Mouse (Mus musculus) urinary bladder, postnatal 25 days (tissue): Measurements from ENCODE around the gene Dph3.

Experiments
- DNase-seq: peaks from one replicate; pipeline ENCODE4 v3.0.0; 2022; ENCODE audit warnings: low spot score

Gene Dph3

GRCm38 (mm10) chr14:32084761-32085485 lies 606 bp downstream of the Dph3 start, which contains the start of gene Oxnad1:
Gene Oxnad1 (plus strand): TSS chr14:32085374.
- no peak for DNase-seq

GRCm38 (mm10) chr14:32083466-32083865 lies 2.1 kb downstream of the Dph3 start:
- no peak for DNase-seq

- DNase-seq: no peak
Measured at GRCm38 (mm10) chr14:32082891-32083290, 2.6 kb downstream of the Dph3 start.

DNA sequence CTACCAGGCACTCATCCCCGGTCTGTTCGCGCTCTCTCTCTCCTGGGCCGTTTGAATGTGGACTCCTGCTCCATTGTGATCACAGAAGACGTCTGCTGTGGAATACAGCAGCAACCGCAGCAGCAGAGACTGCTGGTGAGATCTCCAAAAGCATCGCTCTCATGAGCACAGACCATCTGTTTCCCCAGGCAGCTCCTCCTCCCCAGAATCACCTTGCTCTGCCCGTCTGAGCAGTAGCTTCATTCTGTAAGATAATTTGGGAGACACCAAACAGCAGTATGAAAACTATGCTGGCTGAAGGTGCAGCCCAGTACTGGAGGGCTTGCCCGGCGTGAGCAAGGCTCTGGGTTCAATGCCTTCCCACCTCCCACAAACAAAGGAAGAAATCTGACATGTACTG lies 4.5 kb downstream of the Dph3 start:
- no peak for DNase-seq

GRCm38 (mm10) chr14:32076896-32077575 lies 8.5 kb downstream of the Dph3 start:
- peak; percentile 70 for DNase-seq

GRCm38 (mm10) chr14:32073901-32074300 lies 11.6 kb downstream of the Dph3 start:
- DNase-seq: no peak

GRCm38 (mm10) chr14:32073211-32073685 lies 12.3 kb downstream of the Dph3 start:
- no peak for DNase-seq

- no peak for DNase-seq
Measured at GRCm38 (mm10) chr14:32072807-32073206, 12.7 kb downstream of the Dph3 start.

DNA sequence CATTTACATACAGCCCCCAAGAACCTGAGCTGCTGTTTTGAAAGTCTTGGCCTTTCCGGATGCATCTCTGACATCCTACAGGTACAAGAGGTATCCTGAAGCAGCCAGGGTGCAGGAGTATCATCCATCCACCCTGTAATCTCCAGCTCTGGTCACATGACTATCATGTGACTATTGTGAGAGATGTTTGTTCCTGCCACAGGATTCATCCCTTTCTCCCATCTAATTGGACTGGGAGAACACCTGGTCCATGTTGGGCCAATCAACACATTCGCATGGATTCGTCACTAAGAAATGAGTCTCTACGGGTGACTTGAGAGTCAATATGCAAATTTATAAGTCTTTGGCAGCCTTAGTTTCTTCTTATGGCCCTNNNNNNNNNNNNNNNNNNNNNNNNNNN lies 24.1 kb downstream of the Dph3 start:
- DNase-seq: no peak

- DNase-seq: no peak
Measured at GRCm38 (mm10) chr14:32057664-32058063, 27.9 kb downstream of the Dph3 start.

GRCm38 (mm10) chr14:32056675-32057074 lies 28.9 kb downstream of the Dph3 start:
- no peak for DNase-seq

DNA sequence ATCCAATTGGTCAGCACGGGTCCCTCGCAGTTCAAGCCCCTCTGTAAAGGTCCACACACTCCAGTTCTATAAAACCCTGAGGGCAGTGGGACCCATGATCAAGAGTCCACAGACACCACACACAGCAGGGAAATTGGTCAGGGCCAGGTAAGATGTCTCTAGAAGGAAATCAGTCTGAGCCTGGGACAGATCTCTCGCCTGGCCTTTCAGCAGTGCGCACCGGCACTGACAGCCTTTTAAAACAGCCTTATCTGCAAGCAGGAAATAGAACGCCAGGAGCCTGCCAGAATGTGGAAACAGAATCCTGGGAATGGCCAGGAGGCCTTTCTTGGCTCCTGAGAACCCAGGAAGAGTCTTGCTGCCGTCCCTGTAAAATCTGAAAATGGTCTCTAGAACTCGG lies 29.7 kb downstream of the Dph3 start:
- no peak for DNase-seq

- no peak for DNase-seq
Measured at GRCm38 (mm10) chr14:32054788-32055187, 30.7 kb downstream of the Dph3 start.

- DNase-seq: no peak
Measured at GRCm38 (mm10) chr14:32053895-32054294, 31.6 kb downstream of the Dph3 start.

- DNase-seq: no peak
Measured at GRCm38 (mm10) chr14:32050171-32050570, 35.4 kb downstream of the Dph3 start.

- no peak for DNase-seq
Measured at GRCm38 (mm10) chr14:32046357-32046756, 39.2 kb downstream of the Dph3 start.

GRCm38 (mm10) chr14:32042108-32042507 lies 43.4 kb downstream of the Dph3 start:
- no peak for DNase-seq

DNA sequence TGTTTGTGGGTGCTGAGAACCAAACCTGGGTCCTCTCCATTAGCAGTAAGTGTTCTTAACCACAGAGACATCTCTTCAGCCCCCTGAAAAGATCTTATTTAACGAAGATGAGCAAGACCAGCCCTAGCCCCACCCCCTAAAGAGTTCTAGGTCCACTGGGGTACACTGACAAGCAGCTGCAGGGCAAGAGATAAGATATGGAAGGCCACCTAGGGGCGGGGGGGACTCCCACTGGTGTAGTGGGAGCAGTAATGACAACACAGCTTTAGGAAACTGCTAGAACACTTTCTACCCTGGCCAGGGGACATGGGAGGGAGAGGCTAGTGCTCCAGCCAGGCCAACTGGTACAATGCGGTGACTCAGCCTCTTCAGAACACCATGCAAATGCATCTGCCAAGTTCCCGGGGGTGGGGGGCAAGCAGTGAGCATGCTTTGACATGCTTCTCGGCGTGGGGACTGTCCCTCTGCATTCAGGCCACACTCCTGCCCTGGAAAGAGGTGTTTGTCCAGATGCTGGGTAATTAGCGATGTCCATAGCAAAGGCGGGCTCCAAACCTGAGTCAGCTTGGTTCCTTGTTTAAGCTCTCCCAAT lies 47.8 kb downstream of the Dph3 start:
- no peak for DNase-seq

GRCm38 (mm10) chr14:32036482-32036881 lies 49.0 kb downstream of the Dph3 start:
- no peak for DNase-seq

- peak; percentile 48 for DNase-seq
Measured at GRCm38 (mm10) chr14:32032522-32032921, 53.0 kb downstream of the Dph3 start.
